Comparison of ENCODE assay signal across 8 mouse cellular contexts in the genomic region with DNA sequence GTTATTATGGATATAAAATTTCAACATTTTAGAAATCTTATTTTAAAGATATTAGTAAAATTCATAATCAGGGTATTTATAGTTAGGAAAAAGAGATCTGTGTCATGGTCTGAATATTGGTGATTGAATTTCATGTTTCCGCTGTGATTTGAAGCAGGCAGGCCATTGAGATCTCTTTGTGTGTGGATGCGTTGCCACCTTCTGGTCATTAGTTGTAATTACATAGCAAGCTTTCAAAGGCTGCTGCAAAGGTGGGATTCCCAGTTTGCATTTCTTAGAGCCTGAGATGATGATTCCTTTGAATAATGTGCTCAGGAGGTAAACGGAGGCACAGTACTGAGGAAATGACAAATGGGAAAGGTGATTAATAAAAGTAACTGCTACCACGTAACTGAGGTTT. TPM values are rescaled to one million over a fixed set of nuclear protein-coding genes. Genes with fewer than 3 reads are reported as not detected.
DNase-seq lines count a peak whose midpoint lies in the region; ATAC-seq and TF ChIP-seq lines count a peak whose summit lies in the region.
"Had no signal": no experiment of that assay in that cellular context is flagged by ENCODE, and none has a peak within 500 bp of the region (broad histone marks: within the 10 kb centered on the region; RNA-seq: fewer than 3 reads in every experiment).

No protein-coding gene starts in this region.

- H3K36me3 ChIP-seq in midbrain, embryonic 12.5 days: no peaks in the 10 kb centered on the region
- H3K36me3 ChIP-seq: stomach, embryonic 15.5 days had no signal

- WGBS in midbrain, embryonic 12.5 days: 14% methylated on average over 4 of the region's 4 CpGs

- H3K9me3 ChIP-seq in midbrain, embryonic 12.5 days: no peaks in the 10 kb centered on the region
- H3K9me3 ChIP-seq: stomach, embryonic 15.5 days had no signal

- peak; percentile 96 for TF ChIP-seq CTCF in layer of hippocampus, adult 2 months (conservative IDR thresholded peaks at IDR 0.05)

- no peak overlapping the region for H3K4me3 ChIP-seq in layer of hippocampus, adult 2 months
- H3K4me3 ChIP-seq in midbrain, embryonic 12.5 days: no peak overlapping the region
- H3K4me3 ChIP-seq: stomach, embryonic 15.5 days had no signal

- no peaks in the 10 kb centered on the region for H3K27me3 ChIP-seq in midbrain, embryonic 12.5 days
- H3K27me3 ChIP-seq: stomach, embryonic 15.5 days had no signal

- no peak overlapping the region for H3K27ac ChIP-seq in layer of hippocampus, adult 2 months
- H3K27ac ChIP-seq in midbrain, embryonic 12.5 days (replicated peaks): no peak overlapping the region
- H3K27ac ChIP-seq: stomach, embryonic 15.5 days had no signal

- H3K9ac ChIP-seq in midbrain, embryonic 12.5 days (replicated peaks): no peak overlapping the region
- H3K9ac ChIP-seq: stomach, embryonic 15.5 days had no signal

- ATAC-seq in midbrain, embryonic 12.5 days (ENCODE audit: low FRiP score, low read depth): peak; percentile 71
- ATAC-seq in erythroid progenitor cell, adult 5-6 weeks (replicated peaks; ENCODE audit: low FRiP score, poor library complexity, severe bottlenecking): no peak

- DNase-seq in 3T3-L1 (ENCODE audit: low read depth, low spot score) (peak; percentile 70), A20 (ENCODE audit: low read depth, low spot score) (peak; percentile 22)
- DNase-seq in cerebellum, adult 9-10 months: peak; percentile 18
- peak; percentile 11 to 69 for DNase-seq in frontal cortex, postnatal 36 days (ENCODE audit: low spot score in 2 of 2)
- DNase-seq in layer of hippocampus, adult 2 months (ENCODE audit: low spot score in 2 of 2): peak; percentile 32 to 57

- no peak overlapping the region for H3K4me2 ChIP-seq in midbrain, embryonic 12.5 days (replicated peaks)
- H3K4me2 ChIP-seq: stomach, embryonic 15.5 days had no signal

- no peaks in the 10 kb centered on the region for H3K4me1 ChIP-seq in midbrain, embryonic 12.5 days
- H3K4me1 ChIP-seq: stomach, embryonic 15.5 days had no signal

RNA-seq across cellular contexts. Expression of gene Olfr996, which starts 17.8 kb away (rescaled TPM):
- total RNA-seq in layer of hippocampus, adult 2 months (2021): not detected
- polyA plus RNA-seq in midbrain, embryonic 12.5 days (2016; fragmentation: Nextera tagmentation; extraction: Ambion mirVana): not detected in 2 replicates
- not detected in 2 replicates for total RNA-seq in erythroid progenitor cell, adult 5-6 weeks (2015; ENCODE audit: low replicate concordance)
- total RNA-seq in erythroid progenitor cell, adult 5-6 weeks (2017; ENCODE audit: low replicate concordance): not detected in 2 replicates
- polyA plus RNA-seq: stomach, embryonic 15.5 days had no signal

RNA-seq across cellular contexts. Expression of gene Olfr998, which starts 27.6 kb away (rescaled TPM):
- total RNA-seq in layer of hippocampus, adult 2 months (2021): not detected
- not detected in 2 replicates for polyA plus RNA-seq in midbrain, embryonic 12.5 days (2016; fragmentation: Nextera tagmentation; extraction: Ambion mirVana)
- not detected in 2 replicates for total RNA-seq in erythroid progenitor cell, adult 5-6 weeks (2015; ENCODE audit: low replicate concordance)
- not detected in 2 replicates for total RNA-seq in erythroid progenitor cell, adult 5-6 weeks (2017; ENCODE audit: low replicate concordance)
- polyA plus RNA-seq: stomach, embryonic 15.5 days had no signal

RNA-seq across cellular contexts. Expression of gene 4833423E24Rik, which starts 42.4 kb away (rescaled TPM):
- under 1 TPM; 0.15 to 0.26 TPM for total RNA-seq in layer of hippocampus, adult 2 months (2021)
- not detected in 2 replicates for polyA plus RNA-seq in midbrain, embryonic 12.5 days (2016; fragmentation: Nextera tagmentation; extraction: Ambion mirVana)
- not detected in 2 replicates for total RNA-seq in erythroid progenitor cell, adult 5-6 weeks (2015; ENCODE audit: low replicate concordance)
- not detected in 2 replicates for total RNA-seq in erythroid progenitor cell, adult 5-6 weeks (2017; ENCODE audit: low replicate concordance)

RNA-seq across cellular contexts. Expression of gene Olfr1000, which starts 50.5 kb away (rescaled TPM):
- total RNA-seq in layer of hippocampus, adult 2 months (2021): not detected
- polyA plus RNA-seq in midbrain, embryonic 12.5 days (2016; fragmentation: Nextera tagmentation; extraction: Ambion mirVana): not detected in 2 replicates
- total RNA-seq in erythroid progenitor cell, adult 5-6 weeks (2015; ENCODE audit: low replicate concordance): not detected in 2 replicates
- total RNA-seq in erythroid progenitor cell, adult 5-6 weeks (2017; ENCODE audit: low replicate concordance): not detected in 2 replicates
- polyA plus RNA-seq: stomach, embryonic 15.5 days had no signal

Comparison
In these comparisons a context has a peak if more than half of its experiments do, and no peak if none do; other contexts are left out.
1. DNase-seq: peak in every context shown above with its lines; median percentile 70 in 3T3-L1; 44 in layer of hippocampus, adult 2 months; 40 in frontal cortex, postnatal 36 days; 22 in A20; 18 in cerebellum, adult 9-10 months.